Comparison of ENCODE assay signal across 22 mouse cellular contexts in genomic region chr17:73574186-73574585, GRCm38 (mm10).
"Had no signal": no experiment of that assay in that cellular context is flagged by ENCODE, and none has a peak within 500 bp of the region (broad histone marks: within the 10 kb centered on the region; RNA-seq: fewer than 3 reads in every experiment).

No protein-coding gene starts in this region.

- H3K4me3 ChIP-seq: kidney, embryonic 15.5 days; liver, embryonic 12.5 days; liver, embryonic 15.5 days; lung, embryonic 15.5 days; midbrain, embryonic 12.5 days; midbrain, embryonic 15.5 days; neural tube, embryonic 12.5 days; neural tube, embryonic 15.5 days had no signal

- H3K4me2 ChIP-seq: kidney, embryonic 15.5 days; liver, embryonic 12.5 days; liver, embryonic 15.5 days; lung, embryonic 15.5 days; midbrain, embryonic 12.5 days; midbrain, embryonic 15.5 days; neural tube, embryonic 12.5 days; neural tube, embryonic 15.5 days had no signal

- H3K27ac ChIP-seq: kidney, embryonic 15.5 days; liver, embryonic 12.5 days; liver, embryonic 15.5 days; lung, embryonic 15.5 days; macrophage; midbrain, embryonic 12.5 days; midbrain, embryonic 15.5 days; neural tube, embryonic 12.5 days; neural tube, embryonic 15.5 days; stomach, postnatal 0 days had no signal

- H3K36me3 ChIP-seq: kidney, embryonic 15.5 days; liver, embryonic 12.5 days; liver, embryonic 15.5 days; lung, embryonic 15.5 days; midbrain, embryonic 12.5 days; midbrain, embryonic 15.5 days; neural tube, embryonic 12.5 days had no signal

- H3K9ac ChIP-seq: kidney, embryonic 15.5 days; liver, embryonic 12.5 days; liver, embryonic 15.5 days; lung, embryonic 15.5 days; midbrain, embryonic 12.5 days; midbrain, embryonic 15.5 days; neural tube, embryonic 12.5 days; neural tube, embryonic 15.5 days had no signal

- ATAC-seq: liver, embryonic 12.5 days; midbrain, embryonic 15.5 days had no signal

- DNase-seq: kidney, adult 8-10 months; kidney, postnatal 10 days; kidney, postnatal 36 days; liver; lung, adult 18-20 months; lung, postnatal 14 days; right cerebral cortex, adult 18-20 months; right cerebral cortex, postnatal 14 days; right cerebral cortex, postnatal 4 days; thymus, adult 2 months; thymus, postnatal 14 days; thymus, postnatal 4 days had no signal

- H3K27me3 ChIP-seq: kidney, embryonic 15.5 days; liver, embryonic 12.5 days; liver, embryonic 15.5 days; lung, embryonic 15.5 days; midbrain, embryonic 12.5 days; neural tube, embryonic 12.5 days; neural tube, embryonic 15.5 days had no signal

- H3K4me1 ChIP-seq: kidney, embryonic 15.5 days; liver, embryonic 12.5 days; liver, embryonic 15.5 days; lung, embryonic 15.5 days; midbrain, embryonic 12.5 days; midbrain, embryonic 15.5 days; neural tube, embryonic 12.5 days; neural tube, embryonic 15.5 days had no signal

- H3K9me3 ChIP-seq: kidney, embryonic 15.5 days; liver, embryonic 12.5 days; liver, embryonic 15.5 days; lung, embryonic 15.5 days; midbrain, embryonic 12.5 days; midbrain, embryonic 15.5 days; neural tube, embryonic 12.5 days; neural tube, embryonic 15.5 days had no signal
